Mouse (Mus musculus) urinary bladder, postnatal 14 days (tissue): Measurements from ENCODE around the gene Tmem143.
A peak's percentile ranks its signal among the peaks of the same experiment; 100 is the strongest.
"Not testable (repeated sequence)": the region's sequence is repeated elsewhere in the genome, so short reads cannot be mapped to it uniquely, and the experiment has no call there.

Experiments
- DNase-seq: peaks from one replicate; pipeline ENCODE4 v3.0.0; 2021; ENCODE audit warnings: low spot score

Gene Tmem143

DNA sequence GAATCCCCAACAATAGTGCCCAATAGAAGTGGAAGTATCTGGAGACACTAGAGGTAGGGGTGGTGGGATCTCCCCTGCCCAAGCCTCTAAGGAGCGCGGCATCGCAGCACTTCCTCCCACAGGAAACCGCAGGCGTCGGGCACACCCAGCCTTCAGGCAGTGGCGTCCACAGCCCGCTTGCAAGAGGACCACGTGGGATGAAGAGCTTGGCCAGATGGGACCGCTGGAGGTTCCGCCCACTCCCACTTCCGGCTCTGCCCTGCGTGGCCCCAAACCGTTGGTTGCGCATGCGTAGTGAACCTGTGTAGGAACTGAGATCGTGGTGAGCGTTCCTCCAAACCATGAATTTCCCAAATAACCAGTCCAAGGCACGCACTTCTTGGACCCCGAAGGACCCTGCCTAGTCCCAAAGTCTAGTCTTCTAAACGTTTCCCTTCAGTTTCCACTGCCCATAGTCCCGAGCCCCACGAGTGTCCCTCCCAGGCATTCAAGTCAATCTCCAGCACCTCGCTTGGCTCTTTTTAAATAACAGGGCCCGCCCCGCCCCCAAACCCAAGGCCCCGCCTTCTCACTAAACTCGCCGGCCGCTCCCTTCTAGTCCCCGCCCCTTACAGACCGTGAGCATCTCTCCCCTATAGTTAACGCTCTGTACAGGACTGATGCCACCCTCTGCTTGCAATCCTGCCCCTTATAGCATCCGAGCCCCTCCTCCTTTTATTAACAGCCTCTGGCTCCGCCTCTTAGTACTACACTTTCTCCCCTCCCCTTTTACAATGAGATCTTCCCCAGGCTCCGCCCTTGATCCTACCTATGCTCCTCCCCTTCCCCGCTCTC lies 26.4 kb downstream of the Tmem143 start:
- DNase-seq = peak; percentile 96

DNA sequence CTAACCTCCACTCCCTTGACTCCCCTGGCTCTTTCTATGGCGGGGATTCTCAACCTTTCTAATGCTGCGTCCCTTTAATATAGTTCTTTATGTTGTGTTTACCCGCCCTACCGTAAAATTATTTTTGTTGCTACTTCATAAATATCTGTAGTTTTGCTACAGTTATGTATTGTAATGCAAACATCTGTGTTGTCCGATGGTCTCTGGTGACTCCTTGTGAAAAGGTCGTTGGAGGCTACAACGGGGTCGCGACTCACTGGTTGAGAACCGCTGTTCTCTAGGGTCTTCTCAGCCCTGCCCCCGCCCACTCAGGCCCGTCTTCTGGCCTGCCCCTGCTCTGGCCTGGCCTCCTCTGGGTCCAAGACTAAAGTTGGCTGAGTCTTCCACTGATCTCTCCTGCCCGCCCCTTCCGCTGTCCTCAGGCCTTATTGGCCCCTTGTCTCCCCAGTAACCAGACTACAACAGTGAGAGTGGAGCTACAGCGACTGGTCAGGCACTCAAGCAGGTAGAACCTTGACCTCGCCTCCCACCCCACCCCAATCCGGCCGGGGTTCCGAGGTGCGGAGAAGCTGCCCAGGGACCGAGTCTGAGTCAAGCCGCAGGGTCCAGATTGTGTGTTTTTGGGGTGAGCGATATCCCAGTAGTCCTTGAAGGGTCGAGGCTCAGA lies 27.2 kb downstream of the Tmem143 start, which contains the start of gene Ccdc114:
Gene Ccdc114, plus strand, starts transcription at position 311 of the 667 bp plus-strand sequence.
- DNase-seq = peak; percentile 75

DNA sequence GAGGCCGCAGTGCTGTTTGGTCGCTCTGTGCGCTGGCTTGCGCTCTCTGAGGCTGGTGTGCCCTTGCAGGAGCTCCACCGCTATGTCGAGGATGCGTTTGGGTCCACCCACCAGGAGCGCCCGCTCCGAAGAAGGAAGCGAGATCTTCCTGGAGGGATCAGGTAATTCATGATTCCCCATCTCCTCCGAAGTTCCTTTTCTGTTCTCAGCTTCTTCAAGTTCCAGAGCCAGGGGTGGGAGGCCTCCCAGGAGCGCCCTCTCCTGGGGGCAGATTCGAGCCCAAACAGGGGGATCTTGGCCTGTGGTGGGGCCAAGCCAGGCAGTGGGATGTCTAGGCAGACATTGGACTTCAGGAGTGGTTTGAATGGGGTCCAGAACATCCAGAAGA lies 27.7 kb downstream of the Tmem143 start:
- DNase-seq = no peak

DNA sequence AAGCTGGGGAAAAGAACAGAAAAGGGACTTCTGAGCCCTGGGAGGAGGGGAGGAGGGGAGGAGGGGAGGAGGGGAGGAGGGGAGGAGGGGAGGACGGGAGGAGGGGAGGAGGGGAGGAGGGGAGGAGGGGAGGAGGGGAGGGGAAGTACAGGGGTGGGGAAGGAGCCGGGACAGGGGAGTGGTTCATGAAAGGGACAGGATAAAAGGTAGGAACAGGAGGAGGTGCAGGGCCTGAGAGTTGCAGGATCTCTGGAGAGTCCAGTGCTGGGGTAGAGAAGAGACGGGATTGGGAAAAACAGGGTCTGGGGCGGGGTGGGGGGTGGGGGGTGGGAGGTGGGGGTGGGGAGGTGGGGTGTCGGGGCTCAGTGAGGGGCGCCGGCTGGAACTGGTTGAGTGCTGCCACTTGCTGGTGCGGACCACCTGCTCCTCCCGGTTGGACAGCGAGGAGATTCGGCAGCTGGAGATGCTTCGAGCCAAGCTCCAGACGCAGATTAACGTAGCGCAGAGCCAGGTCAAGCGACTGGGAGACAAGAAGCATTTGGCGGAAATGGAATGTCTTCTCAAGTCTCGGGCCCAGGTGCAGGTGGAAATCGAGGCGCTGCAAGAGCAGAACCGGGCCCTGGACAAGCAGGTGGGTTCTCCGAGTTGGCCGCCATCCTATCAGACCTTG lies 32.0 kb downstream of the Tmem143 start:
- DNase-seq = no peak

DNA sequence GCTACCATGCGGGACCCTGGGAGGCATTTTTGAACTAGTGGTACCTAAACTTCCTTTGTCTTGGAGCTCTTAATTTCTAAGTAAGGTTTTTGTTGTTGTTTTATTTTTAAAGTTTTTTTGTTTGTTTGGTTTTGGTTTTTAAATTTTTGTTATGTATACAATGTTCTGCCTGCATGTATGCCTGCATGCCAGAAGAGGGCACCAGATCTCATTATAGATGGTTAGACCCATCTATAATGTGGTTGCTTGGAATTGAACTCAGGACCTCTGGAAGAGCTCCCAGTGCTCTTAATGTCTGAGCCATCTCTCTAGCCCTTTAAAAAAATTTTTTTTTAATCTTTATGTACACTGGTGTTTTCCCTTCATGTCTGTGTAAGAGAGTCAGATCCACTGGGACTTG lies 32.9 kb downstream of the Tmem143 start:
- no peak for DNase-seq

DNA sequence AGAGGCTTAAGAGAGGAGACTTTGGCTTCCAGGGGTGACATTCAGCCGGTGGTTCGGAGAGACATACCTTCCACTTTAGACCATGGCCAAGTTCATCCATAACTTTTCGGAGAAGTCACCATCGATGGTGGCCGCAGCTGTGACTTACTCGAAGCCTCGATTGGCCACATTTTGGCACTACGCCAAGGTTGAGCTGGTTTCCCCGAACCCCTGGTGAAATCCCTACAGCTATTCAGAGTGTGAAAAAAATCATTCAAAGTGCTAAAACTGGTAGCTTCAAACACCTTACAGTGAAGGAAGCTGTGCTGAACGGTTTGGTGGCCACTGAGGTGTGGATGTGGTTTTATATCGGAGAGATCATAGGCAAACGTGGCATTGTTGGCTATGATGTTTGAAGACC lies 37.0 kb downstream of the Tmem143 start:
- not testable (repeated sequence) for DNase-seq

DNA sequence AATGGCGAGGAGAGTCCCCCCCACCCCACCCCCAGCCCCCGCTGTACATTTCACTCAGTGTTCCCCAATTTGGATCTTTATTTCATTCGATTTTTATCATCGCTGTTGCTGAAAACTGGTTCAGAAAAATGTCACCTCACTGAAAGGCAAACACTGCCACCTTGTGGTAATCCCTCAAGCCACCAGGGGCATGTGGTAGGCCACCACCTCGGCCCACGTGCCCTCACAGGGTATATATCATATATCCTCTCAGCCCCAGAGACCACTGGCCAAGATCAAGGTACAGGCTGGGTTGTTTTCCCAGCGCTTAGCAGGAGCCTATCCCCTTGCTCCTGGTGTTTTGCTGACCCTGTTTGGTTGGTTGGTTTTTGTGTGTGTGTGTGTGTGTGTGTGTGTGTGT lies 38.4 kb downstream of the Tmem143 start:
- peak; percentile 67 for DNase-seq

DNA sequence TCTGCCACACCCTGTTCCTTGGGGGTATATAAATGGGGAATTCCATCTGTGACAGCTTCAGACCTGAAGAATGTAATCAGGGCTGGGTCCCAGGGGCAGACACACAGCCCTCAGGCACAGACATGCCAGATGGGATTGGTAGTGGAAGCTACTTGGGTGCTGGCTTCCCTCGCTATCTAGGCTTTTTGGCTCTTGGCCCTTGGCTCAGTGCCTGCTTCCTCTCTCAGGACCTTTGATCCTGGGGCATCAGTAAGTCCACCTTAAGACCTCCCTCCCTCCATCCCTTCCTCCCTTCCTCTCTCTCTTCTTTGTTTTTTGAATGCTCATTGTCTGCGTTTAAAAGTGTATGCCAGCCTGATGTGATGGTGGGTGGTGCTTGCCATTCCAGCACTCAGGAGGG lies 43.1 kb downstream of the Tmem143 start:
- no peak for DNase-seq

DNA sequence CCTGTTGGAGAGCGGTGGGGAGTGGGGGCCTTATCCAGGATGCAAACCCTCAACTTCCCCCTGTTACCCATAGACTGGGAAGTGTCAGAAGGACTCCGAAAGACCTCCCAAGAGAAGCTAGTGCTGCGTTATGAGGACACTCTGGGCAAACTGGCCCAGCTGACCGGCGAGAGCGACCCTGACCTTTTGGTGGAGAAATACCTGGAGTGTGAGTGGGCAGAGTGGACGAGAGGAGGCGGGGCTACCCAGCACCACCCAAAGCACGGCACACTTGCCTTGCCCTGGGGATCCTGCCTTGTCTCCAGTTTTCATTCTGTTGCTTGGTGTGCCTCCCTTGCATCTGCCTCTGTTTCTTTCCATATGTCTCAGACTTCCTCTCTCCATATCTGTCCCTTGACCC lies 45.2 kb downstream of the Tmem143 start:
- DNase-seq = no peak

DNA sequence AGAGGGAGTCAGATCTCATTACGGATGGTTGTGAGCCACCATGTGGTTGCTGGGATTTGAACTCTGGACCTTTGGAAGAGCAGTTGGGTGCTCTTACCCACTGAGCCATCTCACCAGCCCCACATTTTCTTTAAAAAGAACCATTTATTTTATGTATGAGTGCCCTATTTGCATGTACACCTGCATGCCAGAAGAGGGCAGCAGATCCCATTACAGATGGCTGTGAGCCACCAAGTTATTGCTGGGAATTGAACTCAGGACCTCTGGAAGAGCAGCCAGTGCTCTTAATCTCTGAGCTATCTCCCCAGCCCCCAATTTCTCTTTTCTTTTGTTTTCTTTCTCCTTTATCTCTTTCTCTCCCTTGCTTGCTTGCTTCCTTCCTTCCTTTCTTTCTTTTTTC lies 46.5 kb downstream of the Tmem143 start:
- DNase-seq = not testable (repeated sequence)

DNA sequence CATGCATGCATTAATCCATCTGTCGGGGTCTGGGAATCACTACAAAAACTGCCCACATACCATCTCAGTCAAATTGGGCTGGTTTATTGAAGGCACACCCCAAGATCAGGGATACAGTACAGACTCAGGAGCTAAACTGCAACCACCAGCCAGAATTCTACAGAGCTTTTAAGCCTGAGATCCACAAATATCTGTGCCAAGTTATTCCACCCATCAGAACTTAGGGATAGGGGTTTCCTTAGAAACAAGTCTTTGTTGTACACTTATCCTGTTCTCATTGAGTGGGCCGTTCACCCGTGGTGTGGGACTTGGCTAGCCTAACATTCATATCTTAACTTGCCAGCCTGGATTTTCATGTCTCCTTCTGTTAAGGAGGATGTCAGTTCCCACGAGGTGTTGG lies 52.3 kb downstream of the Tmem143 start:
- no peak for DNase-seq

DNA sequence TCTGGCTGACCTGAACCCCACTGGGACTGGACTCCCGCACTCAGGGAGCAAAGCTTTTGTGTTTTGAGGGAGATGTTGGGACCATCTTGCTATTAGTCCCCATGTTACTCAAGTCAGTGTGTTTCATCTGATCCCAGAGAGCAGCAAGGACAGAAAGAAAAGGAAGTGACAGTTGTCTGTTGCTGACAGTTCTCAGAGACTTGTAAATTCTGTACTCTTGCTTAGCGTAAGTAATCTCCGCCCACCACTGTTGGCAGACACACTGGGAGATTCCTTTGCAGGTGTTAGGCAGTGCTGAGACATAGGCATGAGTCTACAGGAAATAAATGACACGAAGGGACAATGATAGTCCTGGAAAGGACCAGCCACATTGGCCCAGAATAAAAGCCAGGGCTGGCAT lies 59.9 kb downstream of the Tmem143 start:
- no peak for DNase-seq
